Mouse (Mus musculus): ENCODE results near the gene Itsn1. TPM values are rescaled to one million over a fixed set of nuclear protein-coding genes. Genes with fewer than 3 reads are reported as not detected.

Itsn1 gene
- polyA plus RNA-seq, 1 experiment from 2014 or later: 40.1 TPM

- no peak overlapping the region for H3K9ac ChIP-seq (replicated peaks; ENCODE audit: low read length)
- H3K27ac ChIP-seq (replicated peaks; ENCODE audit: low read depth, low read length): no peak overlapping the region
- WGBS: 65% methylated on average over 9 of the region's 9 CpGs
- no peaks in the 10 kb centered on the region for H3K4me1 ChIP-seq (ENCODE audit: control insufficient read depth, insufficient read depth, low read length)
- no peak overlapping the region for H3K4me2 ChIP-seq (ENCODE audit: low read depth, low read length)
- ATAC-seq (replicated peaks; ENCODE audit: insufficient number of reproducible peaks, low FRiP score, low TSS enrichment, low read depth) (no peak), DNase-seq (ENCODE audit: low spot score) (no peak)
- no peak overlapping the region for H3K4me3 ChIP-seq (ENCODE audit: low read depth, low read length)
- H3K9me3 ChIP-seq (replicated peaks; ENCODE audit: control insufficient read depth, low read length): no peaks in the 10 kb centered on the region
- H3K27me3 ChIP-seq (ENCODE audit: control insufficient read depth, insufficient read depth, low read length): no peaks in the 10 kb centered on the region
- H3K36me3 ChIP-seq (replicated peaks; ENCODE audit: control insufficient read depth, insufficient read depth, low read depth, low read length): peaks cover 9% of the 10 kb centered on the region
Observed at GRCm38 (mm10) chr16:91825774-91826325, 96.8 kb downstream of the Itsn1 start.

GRCm38 (mm10) chr16:91826893-91827292 lies 97.8 kb downstream of the Itsn1 start:
- 64% methylated on average over 2 of the region's 2 CpGs for WGBS
- no peak for DNase-seq (ENCODE audit: low spot score)
- Histone ChIP-seq H3K9me3 (replicated peaks; ENCODE audit: control insufficient read depth, low read length) (no peaks in the 10 kb centered on the region), H3K9ac (replicated peaks; ENCODE audit: low read length) (no peak overlapping the region), H3K27me3 (ENCODE audit: control insufficient read depth, insufficient read depth, low read length) (no peaks in the 10 kb centered on the region), H3K4me1 (ENCODE audit: control insufficient read depth, insufficient read depth, low read length) (no peaks in the 10 kb centered on the region), H3K4me3 (ENCODE audit: low read depth, low read length) (no peak overlapping the region), H3K36me3 (replicated peaks; ENCODE audit: control insufficient read depth, insufficient read depth, low read depth, low read length) (peaks cover 3% of the 10 kb centered on the region), H3K27ac (replicated peaks; ENCODE audit: low read depth, low read length) (no peak overlapping the region), H3K4me2 (ENCODE audit: low read depth, low read length) (no peak overlapping the region)
- no peak for ATAC-seq (replicated peaks; ENCODE audit: insufficient number of reproducible peaks, low FRiP score, low TSS enrichment, low read depth)

GRCm38 (mm10) chr16:91827456-91827855 lies 98.4 kb downstream of the Itsn1 start:
- WGBS: 56% methylated on average over 5 of the region's 5 CpGs
- Histone ChIP-seq H3K4me2 (ENCODE audit: low read depth, low read length) (no peak overlapping the region), H3K27ac (replicated peaks; ENCODE audit: low read depth, low read length) (no peak overlapping the region), H3K4me1 (ENCODE audit: control insufficient read depth, insufficient read depth, low read length) (no peaks in the 10 kb centered on the region), H3K4me3 (ENCODE audit: low read depth, low read length) (no peak overlapping the region), H3K36me3 (replicated peaks; ENCODE audit: control insufficient read depth, insufficient read depth, low read depth, low read length) (peaks cover 2% of the 10 kb centered on the region), H3K9me3 (replicated peaks; ENCODE audit: control insufficient read depth, low read length) (no peaks in the 10 kb centered on the region), H3K9ac (replicated peaks; ENCODE audit: low read length) (no peak overlapping the region), H3K27me3 (ENCODE audit: control insufficient read depth, insufficient read depth, low read length) (no peaks in the 10 kb centered on the region)
- DNase-seq (ENCODE audit: low spot score): no peak
- ATAC-seq (replicated peaks; ENCODE audit: insufficient number of reproducible peaks, low FRiP score, low TSS enrichment, low read depth): no peak

- 80% methylated on average over 7 of the region's 7 CpGs for WGBS
- H3K36me3 ChIP-seq (replicated peaks; ENCODE audit: control insufficient read depth, insufficient read depth, low read depth, low read length): peaks cover 2% of the 10 kb centered on the region
Observed at GRCm38 (mm10) chr16:91828160-91828559, 99.1 kb downstream of the Itsn1 start.

GRCm38 (mm10) chr16:91828603-91829002 lies 99.5 kb downstream of the Itsn1 start:
- 75% methylated on average over 5 of the region's 5 CpGs for WGBS
- Histone ChIP-seq H3K36me3 (replicated peaks; ENCODE audit: control insufficient read depth, insufficient read depth, low read depth, low read length) (peaks cover 2% of the 10 kb centered on the region), H3K4me3 (ENCODE audit: low read depth, low read length) (no peak overlapping the region), H3K9me3 (replicated peaks; ENCODE audit: control insufficient read depth, low read length) (no peaks in the 10 kb centered on the region), H3K9ac (replicated peaks; ENCODE audit: low read length) (no peak overlapping the region), H3K4me2 (ENCODE audit: low read depth, low read length) (no peak overlapping the region), H3K27ac (replicated peaks; ENCODE audit: low read depth, low read length) (no peak overlapping the region), H3K27me3 (ENCODE audit: control insufficient read depth, insufficient read depth, low read length) (no peaks in the 10 kb centered on the region), H3K4me1 (ENCODE audit: control insufficient read depth, insufficient read depth, low read length) (no peaks in the 10 kb centered on the region)
- ATAC-seq (replicated peaks; ENCODE audit: insufficient number of reproducible peaks, low FRiP score, low TSS enrichment, low read depth): no peak
- DNase-seq (ENCODE audit: low spot score): no peak

More at GRCm38 (mm10) chr16:91828160-91828559, 99.1 kb downstream of the Itsn1 start:
- DNase-seq (ENCODE audit: low spot score) (no peak), ATAC-seq (replicated peaks; ENCODE audit: insufficient number of reproducible peaks, low FRiP score, low TSS enrichment, low read depth) (no peak)
- no peak overlapping the region for H3K4me2 ChIP-seq (ENCODE audit: low read depth, low read length)
- H3K4me1 ChIP-seq (ENCODE audit: control insufficient read depth, insufficient read depth, low read length): no peaks in the 10 kb centered on the region
- H3K27ac ChIP-seq (replicated peaks; ENCODE audit: low read depth, low read length): no peak overlapping the region
- no peak overlapping the region for H3K9ac ChIP-seq (replicated peaks; ENCODE audit: low read length)
- H3K4me3 ChIP-seq (ENCODE audit: low read depth, low read length): no peak overlapping the region
- H3K9me3 ChIP-seq (replicated peaks; ENCODE audit: control insufficient read depth, low read length): no peaks in the 10 kb centered on the region
- no peaks in the 10 kb centered on the region for H3K27me3 ChIP-seq (ENCODE audit: control insufficient read depth, insufficient read depth, low read length)

GRCm38 (mm10) chr16:91829121-91829520 lies 100.0 kb downstream of the Itsn1 start:
- Histone ChIP-seq H3K9ac (replicated peaks; ENCODE audit: low read length) (no peak overlapping the region), H3K4me1 (ENCODE audit: control insufficient read depth, insufficient read depth, low read length) (no peaks in the 10 kb centered on the region), H3K36me3 (replicated peaks; ENCODE audit: control insufficient read depth, insufficient read depth, low read depth, low read length) (peaks cover 2% of the 10 kb centered on the region), H3K4me3 (ENCODE audit: low read depth, low read length) (no peak overlapping the region), H3K4me2 (ENCODE audit: low read depth, low read length) (no peak overlapping the region), H3K27ac (replicated peaks; ENCODE audit: low read depth, low read length) (no peak overlapping the region), H3K27me3 (ENCODE audit: control insufficient read depth, insufficient read depth, low read length) (no peaks in the 10 kb centered on the region), H3K9me3 (replicated peaks; ENCODE audit: control insufficient read depth, low read length) (no peaks in the 10 kb centered on the region)
- 86% methylated on average over 5 of the region's 5 CpGs for WGBS
- DNase-seq (ENCODE audit: low spot score): no peak
- no peak for ATAC-seq (replicated peaks; ENCODE audit: insufficient number of reproducible peaks, low FRiP score, low TSS enrichment, low read depth)

- Histone ChIP-seq H3K4me3 (ENCODE audit: low read depth, low read length) (no peak overlapping the region), H3K4me2 (ENCODE audit: low read depth, low read length) (no peak overlapping the region), H3K4me1 (ENCODE audit: control insufficient read depth, insufficient read depth, low read length) (no peaks in the 10 kb centered on the region), H3K27ac (replicated peaks; ENCODE audit: low read depth, low read length) (no peak overlapping the region), H3K9ac (replicated peaks; ENCODE audit: low read length) (no peak overlapping the region), H3K36me3 (replicated peaks; ENCODE audit: control insufficient read depth, insufficient read depth, low read depth, low read length) (peaks cover 2% of the 10 kb centered on the region), H3K9me3 (replicated peaks; ENCODE audit: control insufficient read depth, low read length) (no peaks in the 10 kb centered on the region), H3K27me3 (ENCODE audit: control insufficient read depth, insufficient read depth, low read length) (no peaks in the 10 kb centered on the region)
- no peak for ATAC-seq (replicated peaks; ENCODE audit: insufficient number of reproducible peaks, low FRiP score, low TSS enrichment, low read depth)
- 86% methylated on average over 23 of the region's 23 CpGs for WGBS
- DNase-seq (ENCODE audit: low spot score): no peak
Observed at GRCm38 (mm10) chr16:91830260-91830659, 101.2 kb downstream of the Itsn1 start.

- Histone ChIP-seq H3K9me3 (replicated peaks; ENCODE audit: control insufficient read depth, low read length) (no peaks in the 10 kb centered on the region), H3K27ac (replicated peaks; ENCODE audit: low read depth, low read length) (no peak overlapping the region), H3K4me2 (ENCODE audit: low read depth, low read length) (no peak overlapping the region), H3K36me3 (replicated peaks; ENCODE audit: control insufficient read depth, insufficient read depth, low read depth, low read length) (peaks cover 2% of the 10 kb centered on the region), H3K4me3 (ENCODE audit: low read depth, low read length) (no peak overlapping the region), H3K27me3 (ENCODE audit: control insufficient read depth, insufficient read depth, low read length) (no peaks in the 10 kb centered on the region), H3K9ac (replicated peaks; ENCODE audit: low read length) (no peak overlapping the region), H3K4me1 (ENCODE audit: control insufficient read depth, insufficient read depth, low read length) (no peaks in the 10 kb centered on the region)
- no peak for ATAC-seq (replicated peaks; ENCODE audit: insufficient number of reproducible peaks, low FRiP score, low TSS enrichment, low read depth)
- WGBS: 84% methylated on average over 5 of the region's 5 CpGs
- no peak for DNase-seq (ENCODE audit: low spot score)
Observed at GRCm38 (mm10) chr16:91833121-91833520, 104.0 kb downstream of the Itsn1 start.

All from embryonic facial prominence, embryonic 11.5 days (tissue).